Mouse (Mus musculus) kidney, adult 18-20 months (tissue): ENCODE results near the gene Borcs8.

Experiments
- DNase-seq: peaks from one replicate; pipeline ENCODE4 v3.0.0; 2021

Gene Borcs8

DNA sequence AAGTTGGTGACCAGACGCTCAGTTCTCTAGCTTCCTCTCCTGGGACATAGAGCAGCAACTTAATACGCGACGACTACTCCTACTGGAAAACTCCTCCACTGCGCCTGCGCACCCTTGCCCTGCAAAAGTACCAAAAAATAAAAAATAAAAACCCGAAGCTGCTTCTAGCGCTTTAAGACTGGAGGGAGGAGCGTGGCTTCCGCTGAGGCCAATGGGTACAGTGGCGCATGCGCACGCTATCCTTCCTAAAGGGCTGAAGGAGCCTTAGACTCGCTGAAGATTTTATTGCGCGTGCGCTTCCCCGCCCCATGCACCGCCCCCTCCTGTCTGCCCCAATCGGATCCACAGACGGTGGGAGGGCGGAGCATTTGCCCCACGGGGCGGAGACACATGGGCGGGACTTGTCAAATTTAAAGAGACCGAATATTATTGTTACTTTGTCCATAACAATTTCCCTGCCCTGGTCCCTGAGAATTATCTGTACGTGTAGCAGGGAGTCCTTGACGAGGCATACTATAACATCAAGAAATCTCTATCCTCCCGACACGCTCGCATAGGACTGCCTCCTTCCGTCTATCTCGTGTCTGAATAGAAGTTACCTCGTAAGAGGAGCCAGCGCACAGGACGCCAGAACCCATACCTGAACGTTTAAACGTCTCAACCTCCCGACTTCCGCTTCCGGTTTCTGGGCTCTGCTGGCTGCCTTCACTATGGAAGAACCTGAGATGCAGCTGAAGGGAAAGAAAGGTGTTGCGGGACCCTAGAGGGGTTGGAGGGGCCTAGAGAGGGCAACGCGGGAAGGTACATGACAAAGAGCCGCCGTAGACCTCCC lies at the start of gene Borcs8, which contains the start of the genes Rfxank and Mef2b:
Gene Borcs8 (plus strand): TSS at position 474 of the 832 bp plus-strand sequence.
Gene Rfxank (minus strand): TSS at position 129 of the 832 bp plus-strand sequence.
Gene Mef2b (plus strand): TSS at position 686 of the 832 bp plus-strand sequence.
- peak; percentile 99 for DNase-seq

DNA sequence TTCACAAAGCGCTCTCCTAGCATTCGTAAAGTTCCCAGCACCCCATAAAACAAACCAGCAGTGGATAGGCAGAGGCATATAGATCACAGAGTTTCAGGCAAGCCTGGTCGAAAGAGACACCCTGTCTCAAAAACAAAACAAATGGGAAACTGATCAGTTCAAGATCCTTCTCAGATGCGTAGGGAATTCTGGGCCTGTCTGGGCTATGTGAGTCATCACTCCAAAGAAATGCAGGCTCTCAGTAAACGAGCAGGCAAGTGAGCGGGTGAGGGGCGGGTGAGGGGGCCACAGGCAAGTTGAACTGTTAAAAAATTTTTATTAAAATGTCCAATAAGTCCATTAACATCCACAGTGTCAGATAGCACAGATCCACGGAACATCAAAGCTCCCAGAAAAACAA lies 46.5 kb upstream of the Borcs8 start:
- no peak for DNase-seq

DNA sequence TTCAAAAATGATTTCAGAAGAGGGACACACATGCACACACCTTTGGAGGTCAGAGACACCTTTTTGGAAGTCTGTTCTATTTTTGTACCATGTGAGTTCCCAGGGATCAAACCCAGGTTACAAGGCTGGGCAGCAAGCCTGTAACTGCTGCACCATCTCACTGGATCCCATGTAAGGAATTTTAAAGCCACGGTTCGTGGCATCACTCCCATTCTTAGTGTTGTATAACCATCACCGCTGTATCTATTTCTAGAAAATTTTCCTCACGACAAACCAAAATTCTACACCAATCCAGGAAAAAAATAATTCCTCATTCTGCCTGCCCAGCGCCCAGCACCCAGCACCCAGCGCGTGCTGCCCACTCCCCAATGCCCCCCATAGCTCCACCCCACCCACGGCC lies 40.0 kb upstream of the Borcs8 start:
- no peak for DNase-seq

DNA sequence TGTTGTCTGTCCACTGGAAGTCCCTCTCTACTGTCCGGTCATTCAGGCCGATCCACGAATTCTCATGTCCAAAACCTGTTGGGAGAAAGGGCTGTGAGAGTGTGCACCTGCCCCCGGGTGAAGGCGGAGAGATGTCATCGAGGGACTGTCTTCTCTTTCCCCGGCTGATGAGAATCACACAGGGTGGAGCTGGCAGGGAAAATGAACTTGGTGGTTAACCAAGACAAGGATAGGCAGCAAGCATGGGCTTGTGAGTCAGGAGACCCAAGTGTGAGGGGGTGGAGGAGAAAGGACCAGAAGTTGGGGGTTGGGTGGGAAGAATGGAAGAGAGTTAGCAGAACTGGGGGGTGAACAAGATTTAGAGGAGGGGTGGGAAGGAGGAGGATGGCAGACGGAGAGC lies 39.1 kb upstream of the Borcs8 start:
- DNase-seq: no peak

DNA sequence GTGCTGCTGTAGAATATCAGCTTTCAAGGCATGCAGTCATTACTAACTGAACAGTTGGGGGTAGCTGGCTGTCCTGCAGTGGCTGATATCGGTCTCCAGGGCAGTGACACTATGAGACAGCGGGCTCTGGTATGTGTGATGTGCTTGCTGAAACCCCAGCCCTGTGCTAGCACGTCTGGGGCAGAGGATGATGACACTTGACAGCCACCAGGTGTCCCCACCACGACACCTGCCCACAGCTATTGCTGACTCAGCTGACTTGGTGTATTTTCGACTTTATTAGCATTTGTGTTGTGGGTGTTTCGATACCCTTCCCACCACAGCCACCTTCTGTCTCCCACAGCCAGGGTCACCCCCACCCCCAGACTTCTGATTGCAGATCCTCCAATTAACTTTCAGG lies 34.8 kb upstream of the Borcs8 start:
- peak; percentile 44 for DNase-seq

DNA sequence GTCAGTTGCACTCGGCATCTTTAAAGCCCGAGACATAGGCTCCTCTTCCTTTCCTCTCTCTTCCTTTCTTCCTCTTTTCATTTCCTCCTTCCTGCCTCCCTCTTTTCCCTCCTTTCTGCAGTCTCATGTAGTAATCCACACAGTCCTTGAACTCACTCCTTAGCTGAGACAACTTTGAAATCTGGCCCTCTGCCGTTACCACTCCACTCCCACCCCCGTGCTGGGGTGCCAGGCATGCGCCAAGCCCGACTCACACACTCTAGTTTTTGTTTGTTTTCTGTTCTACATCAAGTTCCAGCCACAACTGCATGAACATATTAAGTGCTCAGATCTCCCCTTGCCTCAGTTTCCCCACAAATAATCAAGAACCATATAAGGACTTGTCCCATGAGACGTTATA lies 34.4 kb upstream of the Borcs8 start:
- no peak for DNase-seq

DNA sequence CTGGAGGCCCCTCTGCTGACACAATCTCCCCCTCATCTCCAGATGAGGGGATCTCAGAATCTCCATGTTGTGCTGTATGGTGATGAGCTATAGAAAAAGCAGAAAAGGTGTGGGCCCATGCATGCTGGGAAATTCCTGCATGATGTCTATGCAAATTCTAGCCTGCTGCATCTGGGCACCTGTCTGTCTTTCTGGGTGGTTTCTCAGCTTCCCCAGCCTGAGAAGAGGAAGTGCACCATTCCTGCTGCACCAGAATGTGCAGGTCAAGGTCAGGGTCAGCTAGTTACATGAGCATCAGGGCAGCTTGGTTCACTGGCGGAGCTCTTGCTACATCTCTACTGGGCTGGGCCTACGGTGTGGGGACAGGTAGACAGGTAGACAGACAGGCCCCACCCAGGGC lies 28.8 kb upstream of the Borcs8 start:
- no peak for DNase-seq

DNA sequence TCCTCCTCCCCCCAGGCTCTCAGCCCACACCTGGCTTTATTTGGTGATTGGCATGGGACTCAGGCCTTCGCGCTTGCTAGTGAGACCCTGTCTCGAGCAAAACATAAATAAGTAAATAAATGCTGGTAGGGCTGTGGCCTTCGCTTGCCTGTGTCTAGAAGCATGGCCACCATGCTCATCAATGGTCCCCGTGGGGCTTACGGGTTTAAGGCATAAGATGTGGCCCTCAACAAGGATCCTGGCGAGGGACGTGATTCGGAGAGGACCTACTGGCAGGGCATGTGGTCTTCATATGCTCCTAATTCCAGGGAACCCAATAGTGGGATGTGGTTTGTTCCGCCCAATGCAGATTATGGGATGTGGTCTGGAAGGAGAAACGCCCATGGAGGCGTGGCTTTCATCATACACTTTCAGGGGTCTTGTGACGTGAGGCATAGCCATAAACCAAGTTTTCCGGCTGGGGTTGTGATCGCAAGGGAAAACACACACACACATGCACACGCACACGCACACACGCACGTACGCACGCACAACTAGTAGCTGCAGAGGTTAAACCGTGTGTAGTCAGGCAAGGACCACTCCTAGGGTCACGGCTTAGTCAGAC lies 28.0 kb upstream of the Borcs8 start:
- no peak for DNase-seq

DNA sequence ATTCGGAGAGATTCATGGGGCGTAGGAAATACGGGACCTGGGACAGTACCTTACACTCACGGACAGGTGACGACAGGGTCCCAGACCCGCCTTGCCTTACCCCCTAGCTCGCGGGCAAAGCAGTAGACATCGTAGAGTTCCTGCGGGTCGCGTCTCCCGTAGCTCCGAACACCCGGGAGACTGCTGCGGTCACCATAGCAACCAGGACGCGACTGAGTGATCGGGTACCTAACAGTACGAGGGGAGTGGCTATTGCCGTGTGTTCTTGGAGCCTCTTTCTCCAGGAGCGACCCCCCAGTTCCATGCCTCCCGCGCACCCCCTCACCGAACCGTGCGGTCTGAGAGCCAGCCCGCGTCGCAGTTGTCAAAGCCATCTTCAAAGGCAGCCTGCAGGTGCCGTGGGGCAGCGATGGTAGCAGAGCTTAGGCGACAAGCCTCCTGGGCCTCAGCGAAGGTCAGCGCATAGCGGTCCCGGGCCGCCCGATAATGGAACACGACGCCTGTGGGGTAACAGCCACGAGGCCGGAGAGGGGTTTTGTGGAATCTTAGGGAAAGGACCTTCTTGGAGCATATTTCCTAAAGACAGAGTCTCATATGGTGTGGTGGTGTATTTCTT lies 26.8 kb upstream of the Borcs8 start:
- no peak for DNase-seq

DNA sequence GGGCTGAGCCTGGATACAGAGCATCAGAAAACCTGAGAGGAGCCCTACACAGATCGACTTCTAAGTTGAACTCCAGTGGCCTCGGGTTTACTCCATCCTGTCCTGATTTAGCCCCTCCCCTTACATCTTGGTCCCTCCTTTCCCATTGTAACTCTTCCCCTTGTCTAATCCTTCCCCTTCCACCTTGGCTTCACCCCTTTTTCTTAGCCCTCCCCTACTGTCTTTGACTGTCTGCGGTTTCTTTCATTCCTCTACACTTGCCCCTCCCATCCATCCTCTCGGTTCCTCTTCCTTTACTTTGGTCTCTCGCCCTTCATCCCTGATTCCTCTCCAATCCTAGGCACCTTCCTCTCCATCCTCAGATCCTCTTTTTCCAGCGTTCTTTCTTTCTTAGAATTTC lies 24.8 kb upstream of the Borcs8 start:
- DNase-seq: no peak

DNA sequence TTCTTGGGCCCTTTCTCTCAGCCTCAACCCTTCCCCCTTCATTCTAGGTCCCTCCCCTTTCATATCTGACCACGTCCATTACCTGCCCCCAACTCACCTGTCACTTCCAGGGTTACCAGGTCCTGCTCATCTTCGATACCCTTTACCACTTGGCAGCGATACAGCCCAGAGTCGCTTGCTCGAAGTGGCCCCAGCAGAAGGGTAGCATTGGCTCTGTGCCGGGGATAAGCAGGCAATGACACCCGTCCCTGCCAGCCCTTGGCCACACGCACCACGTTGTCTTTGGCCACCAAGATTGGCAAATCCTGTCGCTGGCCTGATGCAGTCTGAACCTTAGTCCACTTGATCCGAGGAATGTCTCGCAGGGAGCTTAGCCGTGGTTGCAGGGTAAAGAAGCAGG lies 24.4 kb upstream of the Borcs8 start:
- no peak for DNase-seq

DNA sequence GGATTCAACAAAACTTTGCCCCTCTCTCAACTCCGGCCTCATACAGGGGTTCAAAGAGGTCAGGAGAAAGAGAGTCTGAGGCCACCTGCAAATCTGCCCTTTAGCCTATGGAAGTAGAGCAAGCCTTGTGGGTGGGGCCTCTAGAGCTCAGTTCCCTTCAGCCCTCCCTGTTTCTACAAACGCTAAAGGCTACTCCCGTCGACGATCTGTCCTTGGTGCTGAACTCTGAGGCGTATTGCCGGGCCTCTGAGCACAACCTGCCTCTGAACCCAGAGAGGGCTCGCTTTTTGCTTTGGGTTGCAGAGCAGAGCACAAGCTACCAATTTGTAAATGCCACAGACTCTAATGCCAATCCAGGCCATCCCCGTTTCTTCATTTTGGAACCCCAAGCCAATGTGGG lies 21.7 kb upstream of the Borcs8 start:
- DNase-seq: no peak

DNA sequence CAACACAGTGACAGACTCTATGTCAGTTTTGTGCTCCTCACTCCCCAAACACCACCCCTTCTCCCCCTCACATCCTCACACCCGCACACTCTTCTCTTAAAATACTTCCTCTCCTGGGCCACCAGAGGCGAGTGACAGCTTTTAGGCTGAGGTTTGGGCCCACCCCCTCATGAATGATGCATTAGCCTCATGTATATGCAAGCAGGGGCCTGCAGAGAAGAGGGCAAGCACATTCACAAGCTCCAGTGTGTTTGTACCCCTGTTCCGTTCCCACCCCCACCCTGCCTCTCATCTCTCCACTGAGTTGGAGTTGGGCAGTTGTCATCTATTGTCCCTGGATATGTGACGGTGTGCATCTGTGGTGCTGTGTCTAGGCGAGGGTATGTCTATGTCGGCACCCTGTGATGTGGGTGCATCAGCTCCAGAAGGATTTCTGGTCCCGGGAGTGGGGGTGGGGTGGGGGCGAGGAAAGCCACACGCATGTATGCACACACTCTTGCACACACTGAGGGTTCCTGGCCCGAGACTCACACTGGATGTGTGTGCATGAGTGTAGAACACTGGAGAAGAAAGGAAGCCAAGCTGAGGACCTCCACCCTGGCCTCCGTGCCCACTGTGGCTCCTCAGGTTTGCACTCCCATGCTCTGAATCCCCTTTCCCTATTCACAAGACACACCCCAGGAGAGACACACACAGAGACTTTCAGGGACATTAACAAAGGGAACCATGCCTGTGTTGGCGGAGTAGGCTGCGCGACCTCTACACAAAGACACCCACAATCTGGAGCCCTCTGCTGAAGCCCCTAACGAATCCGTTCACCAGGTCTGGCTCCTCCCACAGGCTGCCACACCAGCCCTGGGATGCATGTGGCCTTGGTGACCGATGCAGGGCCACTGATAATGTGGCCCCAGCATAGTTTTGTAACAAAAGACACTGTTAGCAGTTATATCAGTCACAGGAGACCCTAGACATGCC lies 20.3 kb upstream of the Borcs8 start:
- no peak for DNase-seq

DNA sequence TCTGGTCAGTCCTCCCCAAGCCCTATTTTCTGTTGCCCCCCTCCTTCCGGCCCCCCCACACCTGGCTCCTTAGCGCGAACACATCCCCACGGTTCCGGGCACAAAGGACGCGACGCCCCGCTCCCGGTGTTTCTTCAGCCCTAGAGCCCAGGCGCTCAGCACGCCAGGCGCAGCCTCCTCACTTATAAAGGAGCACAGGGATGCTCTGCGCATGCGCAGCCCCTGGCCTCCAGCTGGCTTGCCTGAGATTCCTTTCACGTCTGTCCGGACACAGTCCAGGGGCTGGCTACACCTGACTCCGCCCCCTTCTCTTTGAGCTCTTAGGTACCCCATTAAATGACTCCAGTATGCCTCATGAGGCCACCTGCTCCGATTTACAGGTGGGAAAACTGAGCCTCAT lies 18.6 kb upstream of the Borcs8 start, which contains the start of gene Ncan:
Gene Ncan (minus strand): TSS at position 207 of the 400 bp plus-strand sequence.
- DNase-seq: peak; percentile 63

DNA sequence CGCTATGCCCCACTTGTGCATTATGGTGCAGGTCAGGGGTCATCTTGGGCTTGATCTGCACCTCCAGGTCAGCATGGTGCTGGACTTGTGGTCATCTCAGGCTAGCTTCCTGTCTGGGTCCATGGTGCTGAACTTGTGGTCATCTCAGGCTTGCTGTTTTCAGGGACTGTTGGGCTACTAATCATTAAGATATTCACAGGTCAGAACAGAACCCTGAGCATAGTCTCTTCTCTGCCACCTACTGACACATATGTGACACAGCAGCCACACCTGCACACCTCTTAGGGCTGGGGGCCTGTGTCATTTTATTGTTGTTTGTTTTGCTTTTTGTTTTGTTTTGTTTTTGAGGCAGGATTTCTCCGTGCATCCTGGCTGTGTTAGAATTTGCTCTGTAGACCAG lies 16.4 kb upstream of the Borcs8 start:
- no peak for DNase-seq

DNA sequence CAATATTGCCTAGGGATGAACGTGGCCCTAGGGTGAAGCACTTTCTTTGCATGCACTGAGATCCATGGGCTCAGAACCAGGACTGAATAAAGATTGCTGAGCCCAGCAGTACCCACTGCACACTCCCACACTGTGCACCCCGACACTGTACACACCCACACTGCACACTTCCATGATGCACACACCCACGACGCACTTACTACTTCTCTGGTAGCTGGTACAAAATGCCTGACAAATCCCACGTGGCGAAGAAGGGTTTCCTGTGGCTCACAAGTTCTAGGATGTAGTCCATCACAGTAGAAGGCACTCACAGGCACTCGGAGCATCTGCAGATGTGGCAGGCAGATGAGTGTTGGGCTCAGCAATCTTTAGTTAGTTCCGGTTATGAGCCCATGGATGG lies 14.3 kb upstream of the Borcs8 start:
- no peak for DNase-seq

DNA sequence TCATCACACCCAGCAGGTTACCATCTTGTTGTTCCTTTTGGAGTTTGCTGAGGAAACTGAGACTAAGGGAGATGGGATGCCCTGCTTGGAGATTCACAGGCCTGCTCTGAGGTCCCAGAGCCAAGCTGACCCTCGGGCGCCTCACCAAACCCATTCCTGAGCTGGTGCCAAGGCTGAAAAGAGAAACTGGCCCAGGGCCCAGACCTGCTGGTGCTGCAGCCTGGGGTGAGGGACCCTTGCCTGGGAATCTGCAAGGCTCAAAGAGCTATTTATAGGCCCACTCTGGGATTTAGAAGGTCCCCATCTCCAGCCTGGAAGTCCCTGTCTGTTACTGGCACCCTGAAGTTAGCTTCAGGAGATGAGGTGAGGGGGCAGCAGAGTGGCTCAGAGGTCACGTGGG lies 10.9 kb upstream of the Borcs8 start:
- peak; percentile 56 for DNase-seq

DNA sequence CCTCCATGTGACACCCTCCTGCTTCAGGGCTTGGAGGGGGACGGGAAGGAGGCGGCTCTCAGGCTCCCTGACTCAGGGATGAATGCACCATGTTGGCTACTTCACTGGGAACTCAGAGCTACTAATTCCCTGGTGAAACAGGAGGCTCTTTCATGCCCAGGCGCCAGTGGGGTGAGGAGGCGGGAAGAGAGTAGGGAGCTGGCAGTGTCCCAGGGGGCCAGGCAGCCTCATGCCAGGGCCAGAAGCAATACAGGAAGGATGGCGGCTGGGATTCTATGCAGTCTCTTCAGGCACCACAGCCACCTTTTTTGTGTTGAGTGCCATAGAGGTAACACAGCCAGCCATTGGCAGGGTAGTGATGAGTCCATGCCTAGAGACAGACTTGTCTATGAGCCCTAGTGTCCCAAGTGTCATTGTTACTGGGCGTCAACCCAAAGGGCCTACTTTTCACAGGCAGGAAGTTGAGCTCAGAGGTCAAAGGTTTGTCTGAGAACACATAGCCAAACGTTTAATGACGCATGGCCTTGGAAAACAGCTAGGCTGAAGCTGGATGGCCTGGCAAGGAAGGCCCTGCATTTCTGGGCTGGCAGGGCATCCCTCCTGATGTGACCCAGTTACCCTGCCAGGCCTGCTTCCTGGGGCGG lies 9.9 kb upstream of the Borcs8 start:
- peak; percentile 43 for DNase-seq

DNA sequence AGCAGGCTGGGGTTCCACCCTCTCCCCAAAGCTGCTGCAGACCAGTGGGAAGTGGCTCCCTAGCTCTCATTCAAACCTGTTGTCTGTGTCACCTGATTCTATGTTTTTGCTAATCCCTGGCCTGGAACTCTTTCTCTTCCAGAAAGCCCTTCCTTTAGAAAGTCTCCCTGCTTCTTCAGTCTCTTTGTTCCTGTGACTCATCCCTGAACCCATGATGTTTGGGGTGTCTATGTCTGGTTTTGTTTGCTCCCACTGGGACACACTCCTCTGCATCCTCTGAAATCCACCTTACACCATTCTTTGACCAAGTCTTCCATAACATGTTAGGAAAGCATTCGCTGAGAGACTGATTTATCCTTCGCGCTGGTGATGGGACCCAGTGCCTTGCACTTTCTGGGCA lies 9.2 kb upstream of the Borcs8 start:
- DNase-seq: no peak

DNA sequence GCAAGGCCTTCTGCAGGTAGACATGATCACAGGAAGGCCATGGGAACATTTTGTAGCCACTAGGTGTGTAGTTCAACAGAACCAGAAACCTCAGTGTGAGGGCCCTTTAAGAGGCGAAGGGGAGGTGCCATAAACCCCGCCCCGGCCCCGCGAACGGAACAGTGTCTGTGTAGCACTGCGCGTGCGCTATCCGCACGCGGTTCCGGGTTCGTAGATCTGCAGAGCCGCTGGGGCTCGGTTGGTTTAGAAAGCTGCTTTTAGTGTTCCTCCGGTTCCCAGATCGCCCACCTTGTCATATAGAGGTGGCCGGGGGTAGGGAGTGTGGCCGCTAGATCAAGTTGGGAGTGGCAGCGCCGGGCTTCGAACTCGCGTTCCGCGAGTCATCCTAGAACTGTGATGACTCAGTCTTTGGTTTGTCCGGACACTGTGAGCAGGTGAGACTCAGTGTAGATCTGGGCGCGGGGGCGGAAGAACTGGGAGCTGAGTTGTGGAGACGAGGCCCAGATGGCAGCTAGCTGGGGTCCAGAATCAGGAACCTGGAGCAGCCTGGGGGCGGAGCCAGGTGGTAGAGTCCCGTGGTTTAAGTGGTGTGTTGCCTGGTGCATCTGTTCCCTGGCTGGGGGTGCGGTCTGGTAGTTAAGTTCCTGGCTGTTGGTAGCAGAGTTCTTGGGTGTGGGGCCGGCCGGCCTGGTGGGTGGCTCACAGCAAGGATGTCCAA lies 8.0 kb upstream of the Borcs8 start, which contains the start of gene Nr2c2ap:
Gene Nr2c2ap (plus strand): TSS at position 168 of the 718 bp plus-strand sequence.
- DNase-seq: peak; percentile 85

DNA sequence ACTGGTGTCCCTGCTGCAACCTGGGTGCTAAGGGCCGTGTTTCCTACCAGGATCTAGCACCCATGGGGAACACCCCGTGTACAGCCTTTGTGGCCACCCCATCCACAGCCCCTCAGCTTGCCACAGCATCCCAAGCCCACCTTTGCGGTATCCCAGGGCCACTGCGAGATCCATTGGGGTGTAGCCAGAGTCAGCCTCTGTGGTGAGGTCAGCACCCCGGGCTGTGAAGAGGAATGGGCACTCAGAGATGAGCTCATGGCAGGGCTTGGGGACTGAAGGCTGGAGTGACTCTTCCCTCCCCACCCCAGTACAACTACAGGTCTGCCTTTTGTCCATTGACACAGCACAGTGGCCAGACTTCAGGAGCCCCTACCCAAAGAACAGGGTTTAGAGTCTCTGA lies 5.2 kb upstream of the Borcs8 start:
- no peak for DNase-seq
